Mouse (Mus musculus): ENCODE results near the gene Dmrt1.

DNA sequence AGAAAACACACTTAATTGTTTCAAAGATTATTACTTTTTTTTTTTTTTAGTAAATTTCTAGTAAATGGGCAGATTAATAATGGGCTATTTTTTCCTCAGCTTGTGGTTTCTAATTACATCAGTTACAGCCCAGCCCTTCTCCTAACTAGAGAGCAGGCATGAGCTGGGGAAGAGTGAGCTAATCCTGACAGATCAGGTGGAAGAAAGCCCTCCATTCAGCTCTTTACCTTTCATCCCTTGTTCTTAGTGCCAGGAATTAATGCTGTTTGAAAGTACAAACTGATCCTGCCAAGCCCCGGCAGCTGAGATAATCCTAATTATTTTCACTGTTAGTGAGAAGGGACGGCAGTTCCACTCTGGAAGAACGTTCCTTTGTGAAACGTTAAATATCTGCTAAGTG lies 93.2 kb downstream of the Dmrt1 start:
- no peak for TF ChIP-seq CTCF (IDR thresholded peaks at IDR 0.05 in 2 of 3, conservative IDR thresholded peaks at IDR 0.05 in 1 of 3; ENCODE audit: control insufficient read depth in 1 of 3, insufficient read depth in 1 of 3, low read depth in 2 of 3, low read length in 3 of 3, poor library complexity in 1 of 3, severe bottlenecking in 1 of 3)
- TF ChIP-seq TCF12 (IDR thresholded peaks at IDR 0.05; ENCODE audit: low read depth, low read length): no peak
- TF ChIP-seq USF1 (IDR thresholded peaks at IDR 0.05; ENCODE audit: low read depth, low read length): no peak
- no peak for TF ChIP-seq ZMIZ1 (IDR thresholded peaks at IDR 0.05; ENCODE audit: low read depth, low read length)
- no peak for TF ChIP-seq MEF2A (IDR thresholded peaks at IDR 0.05; ENCODE audit: extremely low read depth, insufficient replicate concordance, low read depth, low read length, poor library complexity, severe bottlenecking)
- no peak for TF ChIP-seq POLR2A (IDR thresholded peaks at IDR 0.05; ENCODE audit: control insufficient read depth in 1 of 2, insufficient read depth in 1 of 2, low read depth in 1 of 2, low read length in 2 of 2, poor library complexity in 1 of 2)
